Mouse (Mus musculus) cerebellum, postnatal 4 days (tissue): Measurements from ENCODE around the gene Slc16a8.

ENCODE experiments used
- DNase-seq, 2 experiments: peaks; one replicate each; pipeline ENCODE4 v3.0.0; 2022; ENCODE audit warnings: low spot score in 2 of 2, mixed read lengths in 1 of 2

The Slc16a8 gene

GRCm38 (mm10) chr15:79216191-79216590, 38.4 kb downstream of the Slc16a8 start:
- DNase-seq = no peak

GRCm38 (mm10) chr15:79213591-79213990, 41.0 kb downstream of the Slc16a8 start:
- no peak for DNase-seq

GRCm38 (mm10) chr15:79212750-79213446, 41.7 kb downstream of the Slc16a8 start:
- DNase-seq = no peak

DNA sequence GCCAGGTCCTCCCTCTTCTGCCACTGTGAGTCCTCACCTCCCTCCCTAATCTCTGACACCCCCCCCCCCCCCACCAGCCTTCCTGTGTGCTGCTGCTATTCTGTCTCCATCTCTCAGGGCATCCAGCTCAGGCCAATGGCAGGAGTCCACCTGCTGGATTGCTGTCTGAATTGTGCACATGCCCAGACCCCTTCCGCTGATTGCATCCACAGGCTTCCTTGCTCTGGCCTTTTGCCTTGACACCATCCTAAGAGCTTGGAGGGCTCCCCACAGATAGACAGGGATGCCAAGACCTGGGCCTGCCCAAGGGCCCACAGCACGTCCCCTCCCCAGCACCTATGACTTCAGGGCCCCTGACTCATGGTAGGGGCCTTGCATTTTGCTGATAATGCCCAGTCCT, 44.2 kb downstream of the Slc16a8 start:
- no peak for DNase-seq

GRCm38 (mm10) chr15:79208758-79209439, 45.7 kb downstream of the Slc16a8 start:
- no peak for DNase-seq

GRCm38 (mm10) chr15:79208211-79208610, 46.4 kb downstream of the Slc16a8 start:
- no peak for DNase-seq

DNA sequence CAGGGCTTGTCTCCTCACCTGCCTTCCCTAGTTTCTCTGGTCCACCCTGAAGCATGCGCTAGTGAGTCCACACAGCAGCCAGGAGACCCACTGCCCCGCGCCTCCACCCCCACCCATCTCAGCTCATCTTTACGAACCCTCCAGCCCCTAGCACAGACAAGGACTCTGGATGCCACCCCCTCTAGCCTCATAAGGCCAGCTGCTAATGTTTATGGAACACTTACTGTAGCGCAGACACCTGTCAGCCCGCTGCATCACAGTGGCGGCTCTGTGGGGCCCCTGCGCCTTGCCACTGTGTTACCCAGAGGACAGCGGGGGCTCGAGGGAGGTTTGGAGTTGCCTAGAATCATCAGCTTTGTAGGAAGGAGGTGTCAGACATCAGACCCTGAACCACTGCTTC, 52.0 kb downstream of the Slc16a8 start:
- no peak for DNase-seq

- DNase-seq = no peak
Observed at GRCm38 (mm10) chr15:79201491-79202150, 52.9 kb downstream of the Slc16a8 start.
